Mouse (Mus musculus) right cerebral cortex, adult 18-20 months (tissue): Measurements from ENCODE around the gene Hist1h2bh.
A peak's percentile ranks its signal among the peaks of the same experiment; 100 is the strongest.
"Not testable (repeated sequence)": the region's sequence is repeated elsewhere in the genome, so short reads cannot be mapped to it uniquely, and the experiment has no call there.

ENCODE experiments used
- DNase-seq: peaks from one replicate; pipeline ENCODE4 v3.0.0; 2022; ENCODE audit warnings: mixed read lengths

The Hist1h2bh gene

DNA sequence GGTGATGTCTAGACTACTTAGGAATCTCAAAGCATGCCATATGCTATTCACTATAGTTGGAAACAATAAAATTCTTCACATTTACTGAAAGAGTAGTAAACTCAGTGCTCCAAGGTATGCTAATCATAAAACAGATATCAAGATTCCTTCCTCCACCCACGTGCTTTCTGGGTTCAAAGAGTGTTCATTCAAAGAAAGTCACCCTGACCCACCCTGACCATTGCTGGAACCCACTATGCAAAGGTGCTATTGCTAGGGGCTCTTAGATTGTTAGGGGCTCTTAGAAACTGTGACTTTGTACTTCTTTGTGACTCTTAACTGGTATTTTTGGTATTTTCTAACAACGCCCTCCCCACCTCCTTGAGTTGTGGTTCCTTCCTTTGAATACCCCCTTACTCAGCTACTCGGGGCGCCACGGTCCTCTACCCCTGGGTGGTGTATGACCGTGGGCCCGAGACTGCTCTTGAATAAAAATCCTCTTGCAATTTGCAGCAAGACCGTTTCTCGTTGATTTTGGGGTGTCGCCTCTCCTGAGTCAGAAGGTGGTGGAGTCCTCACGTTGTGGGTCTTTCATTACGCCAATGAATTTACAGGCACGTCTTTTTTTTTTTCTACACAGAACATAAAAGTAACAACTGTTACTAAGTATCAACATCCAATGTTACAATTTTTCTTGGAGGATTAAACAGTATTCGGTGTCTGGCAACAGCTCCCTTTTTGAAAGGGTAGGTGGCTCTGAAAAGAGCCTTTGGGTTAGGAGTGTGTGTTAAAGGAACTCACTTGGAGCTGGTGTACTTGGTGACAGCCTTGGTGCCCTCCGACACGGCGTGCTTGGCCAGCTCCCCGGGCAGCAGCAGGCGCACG is 30.1 kb upstream of the Hist1h2bh start:
- DNase-seq, result not testable (repeated sequence)

DNA sequence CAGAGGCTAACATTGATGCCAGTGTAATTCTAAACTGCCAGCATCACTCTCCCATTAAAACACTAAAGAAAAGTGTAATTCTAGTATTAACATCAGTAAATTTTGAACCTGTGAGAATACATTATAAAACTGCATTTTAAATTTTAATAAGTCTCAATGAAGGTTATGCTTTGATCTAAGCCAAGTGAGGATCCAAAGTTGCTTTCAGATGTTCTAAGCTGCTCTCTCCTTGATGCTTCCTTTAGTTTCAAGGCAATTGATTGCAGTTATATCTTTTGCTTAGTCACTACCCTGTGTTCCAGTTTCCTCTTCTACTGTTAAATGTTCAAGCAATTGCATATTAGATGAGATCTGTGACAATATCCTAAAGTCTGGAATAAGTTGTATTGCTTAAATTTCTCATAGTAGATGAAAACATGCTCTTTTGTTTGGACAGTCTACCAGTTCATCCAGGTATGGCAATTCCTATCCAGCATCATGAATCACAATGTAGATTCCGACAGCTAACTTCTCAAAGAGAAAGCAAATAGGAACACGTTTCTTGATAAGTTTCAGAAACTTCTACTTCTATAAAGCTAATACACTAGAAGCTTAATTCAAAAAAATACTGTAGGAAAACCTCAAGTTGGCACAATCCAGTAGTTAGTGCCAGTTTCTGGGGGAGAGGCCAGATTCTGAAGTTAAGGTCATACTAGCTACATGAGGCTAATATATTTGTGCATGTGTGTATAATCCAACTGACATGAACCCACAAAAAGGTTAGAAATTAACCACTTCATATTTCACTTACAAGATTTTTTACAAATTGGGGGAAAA is 29.2 kb upstream of the Hist1h2bh start:
- DNase-seq, result no peak

DNA sequence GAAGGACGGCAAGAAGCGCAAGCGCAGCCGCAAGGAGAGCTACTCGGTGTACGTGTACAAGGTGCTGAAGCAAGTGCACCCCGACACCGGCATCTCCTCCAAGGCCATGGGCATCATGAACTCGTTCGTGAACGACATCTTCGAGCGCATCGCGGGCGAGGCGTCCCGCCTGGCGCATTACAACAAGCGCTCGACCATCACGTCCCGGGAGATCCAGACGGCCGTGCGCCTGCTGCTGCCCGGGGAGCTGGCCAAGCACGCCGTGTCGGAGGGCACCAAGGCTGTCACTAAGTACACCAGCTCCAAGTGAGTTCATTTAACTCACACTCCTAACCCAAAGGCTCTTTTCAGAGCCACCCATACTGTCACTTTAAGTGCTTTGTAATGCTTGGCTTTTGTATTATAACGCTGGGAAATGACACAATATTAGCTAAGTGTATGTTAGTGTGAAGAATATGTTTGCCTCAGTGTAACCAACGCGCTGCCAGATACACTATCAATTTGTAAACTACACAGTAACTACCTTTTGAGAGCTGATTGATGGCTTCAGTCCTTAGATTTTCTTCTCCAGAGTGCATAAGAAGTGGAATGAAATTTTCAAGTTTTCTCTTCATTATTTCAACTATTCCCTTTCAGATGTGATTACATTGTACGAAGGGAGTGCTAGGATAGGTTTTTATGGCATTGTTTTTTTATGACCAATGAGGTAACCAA is 28.5 kb upstream of the Hist1h2bh start:
- not testable (repeated sequence) for DNase-seq

DNA sequence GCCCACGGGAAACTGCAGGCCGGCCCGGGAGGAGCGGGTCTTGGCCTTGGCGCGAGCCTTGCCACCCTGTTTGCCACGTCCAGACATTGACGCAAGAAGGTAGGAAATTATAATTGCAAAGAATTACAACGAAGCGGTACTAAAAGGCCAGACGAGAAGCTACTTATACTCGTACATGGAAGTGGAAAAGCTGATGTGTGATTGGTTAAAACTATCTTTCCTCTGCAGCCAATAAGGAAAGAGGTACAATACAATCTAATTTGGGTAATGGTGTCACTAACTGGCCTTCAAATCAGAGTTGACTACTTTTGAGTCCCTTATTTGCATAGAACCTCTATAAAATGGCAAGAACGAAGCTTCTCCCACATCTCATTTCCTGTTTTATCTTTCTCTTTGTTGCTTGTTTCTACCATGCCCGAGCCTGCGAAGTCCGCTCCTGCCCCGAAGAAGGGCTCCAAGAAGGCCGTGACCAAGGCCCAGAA is 27.9 kb upstream of the Hist1h2bh start, which contains the start of the genes Hist1h2ae and Hist1h2bg:
Hist1h2ae (minus strand) TSS at position 199 of the 482 bp plus-strand sequence.
Hist1h2bg (plus strand) TSS at position 375 of the 482 bp plus-strand sequence.
- DNase-seq, result peak; percentile 76

DNA sequence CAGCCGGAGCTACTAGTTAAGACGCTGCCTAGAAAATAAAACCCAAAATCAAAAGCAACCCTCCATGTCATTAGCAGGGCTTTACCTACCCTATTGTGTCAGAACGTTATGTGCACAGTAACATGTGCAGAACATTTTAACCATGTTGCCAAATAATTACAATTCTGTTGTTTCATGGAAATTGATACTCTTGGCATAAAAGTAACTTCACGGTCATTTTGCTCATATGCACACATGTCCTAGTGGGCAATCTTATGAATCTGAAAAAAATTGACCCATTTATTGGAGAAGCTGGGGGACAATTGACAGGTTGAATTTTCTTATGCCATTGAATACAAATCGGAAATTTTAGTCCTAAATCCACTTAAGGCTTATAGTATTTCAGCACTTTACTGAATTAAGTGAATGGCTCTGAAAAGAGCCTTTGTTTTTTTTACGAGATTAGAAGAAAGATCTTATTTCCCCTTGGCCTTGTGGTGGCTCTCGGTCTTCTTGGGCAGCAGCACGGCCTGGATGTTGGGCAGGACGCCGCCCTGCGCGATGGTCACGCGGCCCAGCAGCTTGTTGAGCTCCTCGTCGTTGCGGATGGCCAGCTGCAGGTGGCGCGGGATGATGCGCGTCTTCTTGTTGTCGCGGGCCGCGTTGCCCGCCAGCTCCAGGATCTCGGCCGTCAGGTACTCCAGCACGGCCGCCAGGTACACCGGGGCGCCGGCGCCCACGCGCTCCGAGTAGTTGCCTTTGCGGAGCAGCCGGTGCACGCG is 27.2 kb upstream of the Hist1h2bh start:
- DNase-seq, result not testable (repeated sequence)

DNA sequence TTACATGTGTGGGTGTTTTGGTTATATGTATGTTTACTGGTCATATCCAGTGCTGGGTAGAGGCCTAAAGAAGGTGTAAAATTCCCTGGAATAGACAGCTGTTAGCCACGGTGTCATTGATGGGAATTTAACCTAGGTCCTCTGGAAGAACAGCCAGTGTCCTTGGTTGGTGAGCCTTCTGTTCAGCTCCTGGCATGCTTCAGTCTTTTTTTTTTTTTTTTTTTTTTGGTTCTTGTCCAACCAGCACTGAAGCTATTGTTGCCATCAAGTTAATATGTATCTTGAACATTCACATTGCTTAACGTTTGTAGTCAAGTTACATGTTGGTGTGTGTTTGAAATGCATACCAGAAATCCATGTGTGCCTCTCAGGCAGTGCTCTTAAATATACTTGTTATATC is 21.3 kb upstream of the Hist1h2bh start:
- no peak for DNase-seq

DNA sequence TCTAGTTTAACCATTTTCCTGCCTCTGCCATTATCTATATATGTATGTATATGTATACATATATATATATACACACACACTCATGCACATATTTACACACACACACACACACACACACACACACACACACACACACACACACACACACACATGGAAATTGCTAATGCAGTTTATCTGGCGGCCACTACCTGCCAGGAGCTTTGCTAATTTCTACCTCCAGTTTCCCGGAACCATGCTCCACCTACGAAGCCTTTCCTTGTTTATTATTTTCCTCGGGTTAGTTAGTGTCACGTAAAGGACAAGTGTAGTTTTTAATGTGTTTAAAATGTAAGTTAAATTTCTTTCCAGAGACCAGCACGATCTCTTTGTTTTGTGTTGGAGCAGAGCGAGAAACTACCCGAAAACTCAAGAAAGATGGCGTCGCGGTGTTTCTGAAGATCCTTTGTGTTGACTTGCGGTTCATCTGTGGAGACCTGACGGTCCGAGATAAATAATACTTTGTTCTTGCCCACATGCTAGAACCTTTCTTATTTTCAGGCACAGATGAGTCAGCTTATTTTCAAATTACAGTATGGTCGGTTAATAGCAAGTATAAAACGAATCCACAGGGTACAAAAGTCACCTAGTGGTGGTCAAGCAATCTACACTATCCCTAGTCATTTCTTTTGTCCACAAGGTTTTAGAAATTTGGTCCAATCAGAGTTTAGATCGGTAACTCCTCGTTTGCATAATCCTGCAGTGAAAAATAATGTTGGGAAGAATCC is 19.7 kb upstream of the Hist1h2bh start:
- DNase-seq, result no peak

DNA sequence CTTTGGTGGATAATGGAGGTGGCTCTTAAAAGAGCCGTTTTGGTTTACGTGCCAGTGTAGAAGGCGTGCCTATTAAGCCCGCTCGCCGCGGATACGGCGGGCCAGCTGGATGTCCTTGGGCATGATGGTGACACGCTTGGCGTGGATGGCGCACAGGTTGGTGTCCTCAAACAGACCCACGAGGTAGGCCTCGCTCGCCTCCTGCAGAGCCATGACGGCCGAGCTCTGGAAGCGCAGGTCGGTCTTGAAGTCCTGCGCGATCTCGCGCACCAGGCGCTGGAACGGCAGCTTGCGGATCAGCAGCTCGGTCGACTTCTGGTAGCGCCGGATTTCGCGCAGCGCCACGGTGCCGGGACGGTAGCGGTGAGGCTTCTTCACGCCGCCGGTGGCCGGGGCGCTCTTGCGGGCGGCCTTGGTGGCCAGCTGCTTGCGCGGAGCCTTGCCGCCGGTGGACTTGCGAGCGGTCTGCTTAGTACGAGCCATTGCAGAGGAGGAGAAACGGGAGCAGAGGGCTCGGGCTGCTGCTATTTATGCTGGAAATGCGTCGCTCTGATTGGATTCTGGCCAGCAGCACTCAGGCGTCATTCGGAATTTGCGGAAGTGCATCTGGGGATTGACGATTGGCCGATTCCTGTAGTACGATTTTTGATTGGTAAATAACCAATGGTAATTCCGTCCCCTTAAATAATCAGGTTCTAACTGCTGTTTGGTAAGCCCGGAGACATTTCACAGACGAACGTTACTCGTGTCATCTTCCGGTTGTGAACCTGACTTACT is 18.9 kb upstream of the Hist1h2bh start, which contains the start of gene Hist1h3e:
Hist1h3e (minus strand) TSS at position 487 of the 777 bp plus-strand sequence.
- peak; percentile 93 for DNase-seq

DNA sequence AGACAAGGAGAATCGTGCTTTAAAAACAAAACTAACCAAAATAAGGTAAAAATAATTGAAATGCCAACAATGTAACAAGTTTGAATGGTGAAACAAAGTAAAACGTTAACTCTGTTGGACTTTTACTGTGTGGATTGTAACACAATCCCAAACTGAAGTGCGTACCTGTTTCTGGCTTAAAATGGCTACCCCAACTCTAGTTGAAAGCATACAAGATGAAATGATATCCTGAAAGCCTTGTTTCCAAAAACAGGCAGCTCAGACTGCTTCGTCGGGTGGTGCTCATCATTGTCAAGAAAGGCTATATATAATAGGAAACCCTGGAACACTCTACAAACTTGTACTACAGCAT is 18.3 kb upstream of the Hist1h2bh start:
- not testable (repeated sequence) for DNase-seq

DNA sequence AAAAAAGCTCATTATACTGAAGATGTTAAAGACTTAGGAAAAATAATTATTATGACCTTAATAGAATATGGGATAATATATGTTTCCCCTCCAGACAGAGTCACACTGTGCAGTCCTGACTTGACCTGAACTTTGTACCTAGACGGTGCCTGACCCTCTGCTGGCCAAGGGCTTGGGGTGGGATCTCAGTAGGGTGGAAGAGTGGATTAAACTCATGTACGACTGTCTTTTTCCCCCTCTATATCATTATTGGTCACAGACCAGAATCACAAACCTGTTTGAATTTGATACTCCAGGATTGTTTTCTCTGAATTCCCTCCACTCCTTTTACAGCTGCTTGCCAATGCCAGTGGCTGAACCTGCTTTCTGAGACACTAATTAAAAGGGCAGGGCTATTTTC is 17.5 kb upstream of the Hist1h2bh start:
- DNase-seq, result not testable (repeated sequence)

DNA sequence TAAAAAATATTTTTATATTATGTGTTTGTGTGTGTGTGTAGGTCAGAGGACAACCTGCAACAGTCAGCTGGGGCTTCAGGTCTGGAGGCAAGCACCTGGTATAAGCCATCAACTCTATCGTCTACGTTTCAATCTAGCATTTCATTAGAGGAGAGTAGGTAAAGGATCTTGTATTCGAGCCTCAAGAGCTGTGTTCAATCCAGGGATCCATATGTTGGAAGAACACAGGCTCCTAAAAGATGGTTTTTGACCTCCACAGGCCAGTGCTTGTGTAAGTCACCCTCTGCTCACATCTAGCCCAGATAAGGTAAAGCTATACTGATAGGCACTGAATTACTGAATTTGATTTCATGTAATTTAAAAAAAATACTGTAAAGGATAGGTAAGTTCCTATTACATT is 13.7 kb upstream of the Hist1h2bh start:
- no peak for DNase-seq

DNA sequence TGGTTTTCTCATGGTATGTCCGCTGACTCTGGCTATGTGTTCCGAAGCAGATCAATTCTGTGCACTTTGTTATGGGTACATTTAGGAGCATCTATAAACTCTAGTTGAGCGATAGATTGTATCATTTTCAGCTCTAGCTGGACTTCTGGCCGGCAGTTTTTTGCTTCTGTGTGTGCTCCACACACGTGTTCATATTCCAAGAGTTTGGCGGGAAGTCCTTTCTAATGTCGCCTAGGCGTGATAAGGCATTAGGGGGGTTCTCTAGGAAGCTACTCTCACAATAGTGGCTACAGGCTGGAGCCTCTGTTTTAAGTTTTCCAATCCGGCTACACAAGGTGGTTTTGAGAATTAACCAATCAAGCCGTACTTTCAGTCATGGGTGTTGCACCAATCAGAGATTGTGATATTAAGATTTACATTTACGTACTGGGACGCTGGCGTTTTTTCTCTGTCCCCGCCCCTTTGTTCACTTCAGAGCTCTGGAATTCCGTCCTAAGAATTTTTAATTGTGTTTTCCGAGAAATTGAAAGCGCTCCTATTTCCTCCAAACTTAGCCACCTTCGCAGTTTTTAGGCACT is 12.7 kb upstream of the Hist1h2bh start:
- peak; percentile 80 for DNase-seq

DNA sequence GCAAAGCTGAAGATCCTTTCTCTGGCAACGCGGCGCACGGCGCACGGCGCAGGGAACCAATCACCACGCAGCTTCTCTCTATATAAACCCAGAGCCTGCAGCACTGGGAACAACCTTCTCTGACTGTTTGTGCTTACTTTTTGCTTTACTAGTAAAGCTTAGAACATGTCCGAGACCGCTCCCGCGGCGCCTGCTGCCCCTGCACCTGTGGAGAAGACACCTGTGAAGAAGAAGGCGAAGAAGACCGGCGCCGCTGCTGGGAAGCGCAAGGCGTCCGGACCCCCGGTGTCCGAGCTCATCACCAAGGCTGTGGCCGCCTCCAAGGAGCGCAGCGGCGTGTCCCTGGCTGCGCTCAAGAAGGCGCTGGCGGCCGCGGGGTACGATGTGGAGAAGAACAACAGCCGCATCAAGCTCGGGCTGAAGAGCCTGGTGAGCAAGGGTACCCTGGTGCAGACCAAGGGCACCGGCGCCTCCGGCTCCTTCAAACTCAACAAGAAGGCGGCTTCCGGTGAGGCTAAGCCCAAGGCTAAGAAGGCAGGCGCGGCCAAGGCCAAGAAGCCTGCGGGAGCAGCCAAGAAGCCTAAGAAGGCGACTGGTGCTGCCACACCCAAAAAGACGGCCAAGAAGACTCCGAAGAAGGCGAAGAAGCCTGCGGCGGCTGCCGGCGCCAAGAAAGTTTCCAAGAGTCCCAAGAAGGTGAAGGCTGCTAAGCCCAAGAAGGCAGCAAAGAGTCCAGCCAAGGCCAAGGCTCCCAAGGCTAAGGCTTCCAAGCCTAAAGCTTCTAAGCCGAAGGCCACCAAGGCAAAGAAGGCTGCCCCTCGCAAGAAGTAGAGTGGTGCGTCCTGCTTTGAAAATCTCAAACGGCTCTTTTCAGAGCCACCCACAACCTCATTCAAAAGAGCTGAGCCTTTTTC is 12.0 kb upstream of the Hist1h2bh start:
- DNase-seq, result peak; percentile 86

DNA sequence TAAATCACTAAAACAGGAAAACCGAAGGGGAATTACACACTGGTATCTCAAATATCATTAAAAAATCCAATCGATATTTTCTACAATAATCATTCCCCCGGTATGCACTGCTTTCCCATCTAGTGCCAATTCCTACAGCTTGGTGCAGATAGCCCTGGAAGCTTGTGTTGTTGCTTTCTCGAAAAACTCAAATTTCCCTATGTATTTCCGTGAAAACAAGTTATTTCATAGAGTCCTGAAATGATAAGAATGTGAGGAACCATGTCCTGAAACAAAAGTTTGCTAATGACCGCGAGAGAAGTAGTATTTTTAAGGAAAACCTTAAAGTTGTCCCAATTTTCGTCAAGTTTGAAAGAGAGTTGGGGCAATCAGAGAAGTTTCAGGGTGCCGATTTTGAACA is 11.2 kb upstream of the Hist1h2bh start:
- no peak for DNase-seq

DNA sequence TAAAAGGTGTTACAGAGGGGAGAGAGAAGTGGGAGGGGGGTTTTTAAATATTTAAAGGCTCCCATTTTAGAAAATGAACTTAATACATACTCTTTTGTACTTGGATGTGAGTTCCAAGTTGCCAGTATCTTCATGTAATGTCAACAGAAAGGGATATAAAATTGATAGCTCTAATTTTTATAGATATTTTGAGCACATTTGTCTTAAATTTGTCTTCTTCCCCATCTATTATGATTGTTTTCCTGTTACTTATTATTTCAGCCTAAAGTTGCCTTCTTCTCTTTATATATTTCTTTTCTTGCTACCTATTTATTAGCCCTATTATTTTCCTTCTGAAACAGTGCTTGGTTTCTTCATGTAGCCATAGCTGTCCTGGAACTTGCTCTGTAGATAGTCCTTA is 9.8 kb upstream of the Hist1h2bh start, which contains the start of gene Hist1h1d:
Hist1h1d (plus strand) TSS at position 301 of the 400 bp plus-strand sequence.
- no peak for DNase-seq

DNA sequence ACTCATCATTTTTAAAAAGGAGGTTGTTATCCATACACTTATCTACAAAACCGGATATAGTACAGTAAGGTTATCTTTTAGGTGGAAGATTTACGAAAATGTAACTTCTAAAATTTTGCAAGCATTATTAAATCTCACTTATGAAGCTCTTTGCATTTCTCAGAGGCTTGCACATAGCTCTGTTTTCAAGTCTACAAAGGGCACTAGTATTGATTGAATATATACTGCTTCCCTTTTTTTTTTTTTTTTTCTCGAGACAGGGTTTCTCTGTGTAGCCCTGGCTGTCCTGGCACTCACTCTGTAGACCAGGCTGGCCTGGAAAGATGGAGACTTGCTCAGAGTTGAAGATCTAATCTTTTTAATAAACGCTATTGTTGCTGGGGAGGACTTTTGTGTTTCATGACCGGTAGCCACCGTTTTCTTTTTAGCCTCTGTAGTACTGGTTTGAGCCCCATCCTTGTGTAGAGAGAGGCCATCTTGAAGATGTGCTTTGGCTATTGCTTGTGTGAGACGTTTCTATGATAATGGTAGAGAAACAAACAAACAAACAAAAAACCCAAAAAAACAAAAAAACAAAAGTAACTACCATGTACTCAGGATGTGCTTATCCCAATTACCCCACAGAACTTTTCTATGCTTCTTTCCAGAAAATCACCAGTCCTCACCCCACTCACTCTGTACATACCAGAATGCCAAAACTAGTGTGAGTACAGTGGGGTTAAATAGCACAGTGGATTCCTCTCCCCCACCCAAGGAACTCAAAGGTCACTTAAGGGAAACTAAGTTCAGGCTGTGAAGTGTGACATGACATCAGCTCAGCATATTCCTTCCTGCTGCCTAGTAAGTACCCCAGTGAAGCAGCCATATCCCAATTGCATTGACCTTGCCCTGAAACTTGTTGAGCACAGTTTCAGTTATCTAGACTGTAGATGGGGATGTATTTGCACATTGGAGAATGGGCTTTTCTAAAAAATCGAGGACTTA is 9.0 kb upstream of the Hist1h2bh start:
- no peak for DNase-seq

DNA sequence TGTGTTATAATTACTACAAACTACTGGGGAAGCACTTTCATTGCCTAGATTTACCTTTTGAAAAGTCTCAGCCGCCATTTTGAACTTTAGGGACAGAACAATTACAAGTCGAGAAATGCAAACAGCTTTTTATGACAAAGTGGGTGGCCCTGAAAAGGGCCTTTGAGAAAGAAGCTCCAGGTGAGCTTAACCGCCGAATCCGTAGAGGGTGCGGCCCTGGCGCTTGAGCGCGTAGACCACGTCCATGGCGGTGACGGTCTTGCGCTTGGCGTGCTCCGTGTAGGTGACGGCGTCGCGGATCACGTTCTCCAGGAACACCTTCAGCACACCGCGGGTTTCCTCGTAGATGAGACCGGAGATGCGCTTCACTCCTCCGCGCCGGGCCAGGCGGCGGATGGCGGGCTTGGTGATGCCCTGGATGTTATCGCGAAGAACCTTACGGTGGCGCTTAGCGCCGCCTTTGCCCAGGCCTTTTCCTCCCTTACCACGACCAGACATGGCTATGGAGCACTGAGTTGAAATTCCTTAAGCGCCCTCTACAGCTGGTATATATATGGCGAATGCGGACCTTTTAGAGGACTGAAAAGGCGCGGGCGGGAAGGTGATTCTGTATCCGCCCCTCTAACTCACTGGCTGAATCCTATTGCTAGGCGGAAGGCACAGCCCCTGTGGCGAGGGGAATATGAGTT is 8.1 kb upstream of the Hist1h2bh start, which contains the start of gene Hist1h4f:
Hist1h4f (minus strand) TSS at position 503 of the 689 bp plus-strand sequence.
- DNase-seq, result peak; percentile 93
